Mouse (Mus musculus): ENCODE measurements around the gene Cited2.

Cited2 gene

DNA sequence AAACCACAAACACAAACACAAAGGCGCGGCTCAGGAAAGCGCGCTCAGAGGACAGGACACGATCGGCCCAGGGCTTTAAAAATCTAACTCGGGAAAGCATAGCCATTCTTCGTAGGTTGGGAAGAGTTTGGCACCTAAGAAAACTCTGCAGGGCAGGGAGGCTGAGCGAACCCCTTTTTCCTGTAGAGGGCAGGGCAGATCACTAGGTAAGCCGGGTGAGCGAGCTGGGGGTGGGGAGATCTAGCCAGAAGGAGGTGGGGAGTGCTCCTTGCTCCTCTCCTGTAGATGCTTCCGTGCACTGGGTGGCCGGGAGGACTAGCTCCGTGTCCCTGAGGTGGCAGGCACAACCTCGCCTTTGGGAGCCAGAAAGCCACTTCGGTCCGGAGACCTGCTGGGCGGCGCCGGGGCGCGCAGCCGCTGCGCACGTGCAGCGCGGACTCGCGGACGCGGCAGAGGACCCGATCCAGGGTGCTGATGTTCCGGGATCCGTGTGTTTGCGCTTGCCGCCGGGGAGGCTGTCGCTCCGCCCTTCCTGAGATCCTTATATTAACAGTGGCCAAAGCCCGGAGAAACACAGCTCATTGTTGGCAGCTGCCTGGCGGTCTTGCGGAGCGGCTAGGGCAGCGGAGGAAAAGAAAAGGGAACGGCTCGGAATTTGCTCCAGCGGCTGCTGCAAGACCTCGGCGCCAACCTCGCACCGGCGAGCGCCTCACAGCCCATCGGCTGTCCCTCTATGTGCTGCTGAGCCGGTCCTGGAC, at the start of gene Cited2:
Cited2 (plus strand) TSS at position 566 of the 758 bp plus-strand sequence.
- under 1% methylated on average over 55 of the region's 55 CpGs for WGBS

DNA sequence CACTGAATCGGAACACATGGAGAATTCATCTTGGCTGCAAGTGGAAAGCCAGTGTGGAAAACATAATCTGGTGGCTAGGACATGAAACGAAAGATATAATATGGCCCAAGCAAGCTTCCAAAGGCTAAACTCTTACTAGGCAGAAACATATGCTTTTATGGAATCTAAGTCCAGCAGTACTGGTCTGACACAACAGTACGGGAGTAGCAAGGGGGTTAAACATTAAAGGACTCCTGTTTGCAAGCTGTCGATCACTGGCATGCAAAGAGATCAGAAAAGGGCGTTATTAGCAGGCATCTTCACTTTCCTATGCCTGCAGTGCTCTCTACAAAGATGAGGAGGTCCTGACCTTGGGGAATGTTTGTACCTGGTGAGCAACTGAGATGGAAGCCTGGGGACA, 48.6 kb upstream of the Cited2 start:
- WGBS = 74% methylated on average over 5 of the region's 5 CpGs

DNA sequence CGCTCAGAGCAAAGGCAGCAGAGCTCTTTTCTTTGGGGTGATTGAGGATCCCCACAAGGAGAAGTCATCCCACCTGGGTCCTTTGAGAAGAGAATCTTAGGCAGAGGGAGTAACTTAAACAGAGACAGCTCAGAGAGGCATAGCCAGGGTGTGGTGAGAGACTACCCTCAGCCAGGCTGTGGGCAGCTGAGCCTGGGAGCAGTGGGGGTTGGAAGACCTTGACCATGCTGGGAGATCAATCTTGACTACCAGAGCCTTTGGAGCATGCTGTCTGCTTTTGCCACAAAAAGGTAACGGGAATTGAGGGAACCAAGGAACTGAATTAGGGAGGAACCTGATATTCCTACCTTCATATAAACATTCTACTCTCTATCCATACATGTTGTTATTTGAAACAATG, 48.1 kb upstream of the Cited2 start:
- WGBS = 95% methylated on average over 2 of the region's 2 CpGs

DNA sequence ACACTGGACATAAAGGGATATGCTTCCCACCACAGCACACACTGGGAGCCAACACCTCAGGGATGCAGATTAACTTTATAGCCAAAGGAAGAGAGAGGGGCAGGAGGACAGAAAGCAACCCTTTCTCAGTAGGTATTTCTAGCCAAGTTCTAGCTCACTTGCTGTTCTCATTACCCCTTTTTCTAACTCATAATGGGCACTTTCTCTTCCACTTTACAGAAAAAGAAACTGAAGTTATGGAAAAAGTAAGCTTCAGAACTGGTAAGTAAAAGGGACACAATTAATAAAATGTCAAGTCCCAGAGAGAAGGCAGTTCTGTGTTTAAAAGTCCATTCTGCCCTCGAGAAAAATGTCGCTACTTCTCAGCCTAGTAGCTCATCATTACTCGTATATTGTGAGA, 46.6 kb upstream of the Cited2 start:
- WGBS = 89% methylated on average over 3 of the region's 3 CpGs

DNA sequence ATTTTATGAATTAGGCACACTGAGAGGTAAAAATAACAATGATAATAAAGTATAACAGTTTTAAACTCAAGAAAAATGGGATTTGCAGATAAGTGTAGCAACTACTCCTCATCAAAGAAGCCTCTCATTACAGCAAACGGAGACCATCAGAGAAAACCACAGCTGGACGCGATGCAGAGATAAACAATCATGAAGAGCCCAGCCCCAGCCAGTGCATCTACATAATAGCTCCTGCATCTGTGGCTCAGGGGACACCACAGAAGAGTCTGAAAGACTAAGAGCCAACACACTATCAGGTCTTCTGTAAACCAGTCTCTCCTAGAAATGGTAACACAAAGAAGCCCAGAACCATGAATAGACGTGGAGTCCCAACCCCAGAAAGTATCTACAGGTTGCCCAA, 45.7 kb upstream of the Cited2 start:
- WGBS = 82% methylated on average over 4 of the region's 4 CpGs

GRCm38 (mm10) chr10:17680432-17681382, 42.3 kb upstream of the Cited2 start:
- 89% methylated on average over 8 of the region's 8 CpGs for WGBS

DNA sequence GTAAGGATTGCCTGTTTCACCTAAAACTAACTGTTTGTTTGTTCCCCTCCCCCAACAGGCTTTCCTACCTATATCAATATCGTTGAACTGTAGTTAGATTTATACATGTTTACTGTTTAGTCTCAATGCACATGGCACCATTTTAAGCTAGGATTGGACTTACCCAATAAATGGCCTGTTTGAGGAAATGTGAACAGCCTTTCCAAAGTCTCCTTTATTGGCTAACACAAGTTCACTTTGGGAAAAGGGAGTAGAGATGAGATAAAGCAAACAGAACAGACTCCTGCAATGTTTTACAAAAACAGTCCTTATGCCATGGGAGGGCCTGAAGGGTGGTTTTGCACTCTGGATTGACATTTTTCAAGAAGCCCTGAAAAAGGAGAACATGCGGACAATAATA, 41.6 kb upstream of the Cited2 start:
- WGBS = 92% methylated on average over 2 of the region's 2 CpGs

DNA sequence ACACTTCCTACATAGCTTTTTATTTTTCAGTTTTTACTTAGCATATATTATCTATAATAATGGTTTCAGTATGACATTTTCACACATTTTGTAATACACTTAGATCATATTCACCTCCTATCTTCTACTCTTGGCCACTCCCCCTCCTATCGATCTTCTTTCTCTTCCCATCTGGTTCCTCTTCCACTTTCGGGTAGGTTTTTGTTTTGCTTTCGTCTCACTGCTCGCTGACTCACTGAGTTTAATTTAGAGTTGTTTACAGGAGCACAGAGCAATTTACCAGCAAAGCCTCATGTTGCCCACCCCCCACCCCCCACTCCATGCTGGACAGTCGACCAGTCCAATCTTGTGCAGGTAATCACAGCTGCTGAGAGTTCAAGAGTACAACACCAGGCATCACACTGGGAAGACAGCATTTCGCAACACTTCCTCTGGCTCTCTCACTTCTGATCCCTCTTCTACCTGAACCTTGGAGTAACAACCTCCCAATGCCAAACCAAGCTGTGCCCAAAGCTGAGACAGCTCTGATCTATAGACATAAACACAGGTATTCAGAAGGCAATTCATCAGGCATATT, 39.1 kb upstream of the Cited2 start:
- 55% methylated on average over 6 of the region's 6 CpGs for WGBS

GRCm38 (mm10) chr10:17689806-17690205, 33.2 kb upstream of the Cited2 start:
- WGBS = 73% methylated on average over 4 of the region's 4 CpGs

GRCm38 (mm10) chr10:17691709-17692108, 31.3 kb upstream of the Cited2 start:
- 80% methylated on average over 1 of the region's 1 CpGs for WGBS

GRCm38 (mm10) chr10:17695801-17696200, 27.2 kb upstream of the Cited2 start:
- 89% methylated on average over 3 of the region's 3 CpGs for WGBS

DNA sequence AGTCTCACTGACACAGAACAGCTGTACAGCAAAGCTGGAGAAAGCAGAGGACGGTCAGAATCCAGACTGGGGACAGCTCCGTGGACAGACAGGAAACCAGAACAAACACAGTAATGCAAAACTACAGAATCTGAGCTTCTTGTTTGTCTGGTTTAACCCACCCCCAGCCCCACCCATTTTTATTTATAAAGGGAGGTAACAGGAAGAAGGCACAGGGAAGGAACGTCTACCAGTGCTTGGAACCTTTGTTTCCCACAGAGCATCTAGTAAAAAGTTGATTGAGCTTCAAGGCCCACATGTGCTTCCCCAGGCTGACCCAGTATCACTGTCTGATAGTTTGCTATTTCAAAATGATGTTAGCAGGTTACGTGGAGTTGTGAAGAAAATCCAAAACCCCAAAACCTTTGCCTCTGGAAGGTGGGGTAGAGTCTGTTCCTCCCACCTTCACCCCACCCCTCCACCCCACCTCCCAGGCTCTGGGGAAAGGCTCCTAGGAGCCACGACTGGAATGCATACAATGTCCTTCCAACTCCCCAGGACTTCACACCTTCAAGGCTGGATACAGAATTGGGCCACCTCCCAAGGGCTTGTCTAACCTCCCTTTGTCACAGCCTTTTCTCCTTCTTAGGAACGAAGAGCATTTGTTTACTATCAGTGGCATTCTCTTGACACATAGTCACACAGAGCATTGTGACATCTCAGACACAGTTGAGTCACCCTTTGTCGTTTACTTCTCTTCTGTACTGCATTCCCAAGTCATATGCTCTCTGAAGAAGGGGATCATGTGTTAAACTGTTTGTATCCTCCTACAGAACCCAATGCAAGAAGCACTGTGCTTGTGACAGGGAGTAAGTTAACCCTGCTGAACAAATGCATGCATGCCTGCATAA, 25.4 kb upstream of the Cited2 start:
- 78% methylated on average over 7 of the region's 7 CpGs for WGBS

- 43% methylated on average over 4 of the region's 4 CpGs for WGBS
These were observed 17.5 kb upstream of the Cited2 start for GRCm38 (mm10) chr10:17705466-17705973.

GRCm38 (mm10) chr10:17710753-17711152, 12.3 kb upstream of the Cited2 start:
- 92% methylated on average over 3 of the region's 3 CpGs for WGBS

GRCm38 (mm10) chr10:17719009-17719570, 3.9 kb upstream of the Cited2 start:
- WGBS = 89% methylated on average over 4 of the region's 4 CpGs

GRCm38 (mm10) chr10:17719646-17720045, 3.4 kb upstream of the Cited2 start:
- WGBS = 98% methylated on average over 5 of the region's 5 CpGs

- WGBS = 82% methylated on average over 8 of the region's 8 CpGs
These were observed 2.0 kb upstream of the Cited2 start for GRCm38 (mm10) chr10:17720891-17721601.

- under 1% methylated on average over 21 of the region's 21 CpGs for WGBS
These were observed 1.4 kb upstream of the Cited2 start for GRCm38 (mm10) chr10:17721602-17722121.

DNA sequence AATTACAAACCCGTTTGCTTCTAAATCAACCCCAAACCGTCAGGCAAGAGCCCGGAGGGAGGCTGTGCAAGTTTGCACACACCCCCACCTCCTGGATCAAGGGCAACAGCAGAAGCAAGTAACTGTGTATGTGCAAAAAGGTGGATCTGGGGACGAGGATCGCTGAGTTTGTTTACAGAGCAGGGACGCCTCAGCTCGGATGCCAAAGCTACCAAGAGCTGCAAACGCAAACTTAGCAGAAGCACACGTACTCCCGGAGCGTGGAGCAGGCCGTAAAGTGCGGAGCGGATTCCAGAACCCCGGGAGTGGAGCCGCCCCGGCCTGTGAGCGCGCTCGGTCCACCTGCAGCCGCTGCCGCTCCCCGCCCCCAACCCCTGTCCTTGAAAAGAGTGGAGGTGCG, 860 bp upstream of the Cited2 start:
- WGBS = under 1% methylated on average over 24 of the region's 24 CpGs

DNA sequence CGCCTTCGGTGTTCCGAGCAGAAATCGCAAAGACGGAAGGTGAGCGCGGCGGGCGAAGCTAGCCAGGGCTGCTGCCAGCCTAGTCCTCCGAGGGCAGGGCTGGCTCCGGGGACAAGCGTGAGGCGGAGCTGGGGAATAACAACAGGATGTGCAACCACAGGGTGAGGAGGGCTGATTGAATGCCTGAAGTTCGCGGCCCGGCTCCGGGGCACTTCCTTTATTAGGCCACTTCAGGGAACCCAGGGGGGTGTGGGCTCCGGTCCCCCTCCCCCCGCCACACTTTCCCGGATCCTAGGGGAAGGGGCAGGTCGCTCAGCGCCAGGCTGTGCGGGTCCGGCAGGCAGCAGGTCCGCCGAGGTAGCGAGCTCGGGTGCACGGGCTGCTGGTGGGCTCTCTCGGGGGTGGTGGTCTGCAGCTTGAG, 413 bp downstream of the Cited2 start:
- under 1% methylated on average over 30 of the region's 30 CpGs for WGBS

Data from cerebral cortex, adult 2 months (tissue).